Mouse (Mus musculus): ENCODE measurements at regions not wholly inside any gene's neighbourhood (a gene's known extent, or its start where the extent isn't known, plus 50 kb on each side); places are given as distances from the start of the nearest gene placed in this dataset.

DNA sequence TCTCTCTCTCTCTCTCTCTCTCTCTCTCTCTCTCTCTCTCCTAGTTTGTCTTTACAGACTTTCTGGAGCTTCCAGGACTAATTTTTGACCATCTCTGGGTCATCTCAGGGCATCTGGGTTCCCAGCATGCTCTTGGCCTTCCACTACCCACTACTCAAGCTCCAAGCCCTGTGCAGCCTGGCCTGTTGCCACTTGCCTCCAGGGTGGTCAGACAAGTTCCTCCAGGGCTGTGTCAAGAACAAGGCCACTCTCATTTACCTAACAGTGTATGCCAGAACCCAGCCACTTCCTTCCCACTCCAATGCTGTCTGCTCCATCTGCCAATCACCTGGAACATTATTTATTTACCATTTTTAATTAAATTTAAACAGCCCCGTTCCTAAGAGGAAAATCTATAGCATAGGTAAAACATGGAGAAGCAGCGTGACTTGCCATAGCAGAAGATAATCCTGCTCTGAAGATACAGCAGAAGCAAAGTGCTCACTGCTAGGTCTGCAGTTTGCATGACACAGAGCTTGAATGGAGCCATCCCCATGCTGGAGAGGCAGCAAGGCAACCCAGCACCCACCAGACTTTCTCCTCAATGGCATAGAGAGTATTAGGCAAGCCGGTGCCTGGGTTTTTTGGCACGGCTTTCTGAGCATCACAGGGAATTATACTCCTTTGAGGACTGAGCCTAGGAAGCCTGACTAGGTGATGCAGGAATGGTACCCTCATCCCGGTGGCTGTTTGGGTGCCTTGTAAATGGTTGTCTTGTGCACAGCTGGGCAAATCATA is 54.0 kb downstream of the Foxi1 start:
- TF ChIP-seq CTCF (IDR thresholded peaks at IDR 0.05; ENCODE audit: low read depth): no peak
- no peak overlapping the region for H3K9ac ChIP-seq (ENCODE audit: low read depth, low read length)

DNA sequence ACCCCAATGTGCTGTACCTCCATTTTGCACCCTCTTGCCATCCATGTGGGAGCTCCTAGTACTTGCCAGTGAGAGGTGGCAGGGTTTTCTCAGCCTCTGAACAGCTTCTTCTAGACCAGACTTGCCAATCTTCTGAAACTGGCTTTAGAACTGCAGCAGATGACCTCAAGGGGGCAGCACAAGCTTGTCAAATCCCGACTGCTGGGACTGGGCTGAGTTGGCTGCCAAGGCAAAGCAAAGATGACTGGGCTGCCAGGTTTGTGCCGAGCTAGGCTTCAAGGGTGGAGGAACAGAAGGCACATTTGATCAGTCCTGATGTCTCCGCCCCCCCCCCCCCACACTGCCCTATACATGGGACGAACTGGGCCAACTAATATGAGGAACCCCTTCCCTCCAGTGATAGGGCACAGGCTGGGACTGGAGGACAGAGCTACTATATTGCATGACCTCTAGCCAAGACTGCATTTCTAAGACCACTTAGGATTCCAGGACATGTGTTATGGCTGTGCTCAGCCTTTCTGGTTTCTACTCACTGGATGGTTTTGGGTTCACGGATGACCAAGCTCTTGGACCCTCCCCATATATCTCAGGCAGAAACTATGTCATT is 51.1 kb upstream of the 4930469K13Rik start:
- Histone ChIP-seq H3K9ac (ENCODE audit: low read depth, low read length) (no peak overlapping the region), H3K27ac (ENCODE audit: low read depth, low read length) (no peak overlapping the region), H3K36me3 (ENCODE audit: control insufficient read depth, insufficient read depth) (no peaks in the 10 kb centered on the region), H3K4me1 (replicated peaks; ENCODE audit: control insufficient read depth, insufficient read depth, low read length) (no peaks in the 10 kb centered on the region), H3K4me2 (replicated peaks; ENCODE audit: low read depth) (no peak overlapping the region), H3K27me3 (replicated peaks; ENCODE audit: control insufficient read depth, insufficient read depth, low read length) (no peaks in the 10 kb centered on the region), H3K4me3 (ENCODE audit: low read depth, low read length) (no peak overlapping the region), H3K9me3 (ENCODE audit: control insufficient read depth) (no peaks in the 10 kb centered on the region)
- TF ChIP-seq CTCF (IDR thresholded peaks at IDR 0.05; ENCODE audit: low read depth): peak; percentile 79
- WGBS: 31% methylated on average over 5 of the region's 5 CpGs
- ATAC-seq: no peak

More for the DNA sequence above, 54.0 kb downstream of the Foxi1 start:
- WGBS: 85% methylated on average over 5 of the region's 5 CpGs
- Histone ChIP-seq H3K27me3 (replicated peaks; ENCODE audit: control insufficient read depth, insufficient read depth, low read length) (no peaks in the 10 kb centered on the region), H3K36me3 (ENCODE audit: control insufficient read depth, insufficient read depth) (no peaks in the 10 kb centered on the region), H3K9me3 (ENCODE audit: control insufficient read depth) (no peaks in the 10 kb centered on the region), H3K4me3 (ENCODE audit: low read depth, low read length) (no peak overlapping the region), H3K4me1 (replicated peaks; ENCODE audit: control insufficient read depth, insufficient read depth, low read length) (no peaks in the 10 kb centered on the region), H3K27ac (ENCODE audit: low read depth, low read length) (no peak overlapping the region), H3K4me2 (replicated peaks; ENCODE audit: low read depth) (no peak overlapping the region)
- no peak for ATAC-seq

Data from intestine, postnatal 0 days (tissue).